Mouse (Mus musculus) embryo, embryonic 10.5 days (tissue): Measurements from ENCODE around the gene Exoc3l4.

Experiments used
- DNase-seq: peaks from one replicate; pipeline ENCODE4 v3.0.0-alpha.2; 2015; ENCODE audit warnings: low spot score

The Exoc3l4 gene

GRCm38 (mm10) chr12:111434164-111434744 lies 17.4 kb downstream of the Exoc3l4 start:
- no peak for DNase-seq

GRCm38 (mm10) chr12:111434745-111435327 lies 18.0 kb downstream of the Exoc3l4 start:
- DNase-seq: no peak

GRCm38 (mm10) chr12:111436170-111436569 lies 19.4 kb downstream of the Exoc3l4 start:
- no peak for DNase-seq

DNA sequence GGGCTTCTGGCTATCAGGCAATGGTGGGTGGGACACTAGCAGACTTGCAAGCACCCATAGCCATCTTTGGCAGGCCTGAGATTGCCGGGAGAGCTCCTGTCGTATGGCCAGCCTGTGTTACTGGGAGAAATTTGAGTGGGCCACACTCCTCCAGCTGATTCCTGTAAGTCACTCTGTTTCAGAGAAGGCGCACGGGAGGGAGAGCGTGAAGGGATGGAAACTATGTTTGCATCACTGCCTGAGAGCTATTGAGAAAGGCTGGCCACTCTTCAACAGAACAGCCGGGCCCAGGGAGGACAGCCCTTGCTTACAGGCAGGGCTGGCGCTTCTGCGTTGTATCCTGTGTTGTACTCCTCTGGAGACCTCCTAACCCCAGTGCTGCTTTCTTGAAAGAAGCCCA lies 19.8 kb downstream of the Exoc3l4 start:
- no peak for DNase-seq

DNA sequence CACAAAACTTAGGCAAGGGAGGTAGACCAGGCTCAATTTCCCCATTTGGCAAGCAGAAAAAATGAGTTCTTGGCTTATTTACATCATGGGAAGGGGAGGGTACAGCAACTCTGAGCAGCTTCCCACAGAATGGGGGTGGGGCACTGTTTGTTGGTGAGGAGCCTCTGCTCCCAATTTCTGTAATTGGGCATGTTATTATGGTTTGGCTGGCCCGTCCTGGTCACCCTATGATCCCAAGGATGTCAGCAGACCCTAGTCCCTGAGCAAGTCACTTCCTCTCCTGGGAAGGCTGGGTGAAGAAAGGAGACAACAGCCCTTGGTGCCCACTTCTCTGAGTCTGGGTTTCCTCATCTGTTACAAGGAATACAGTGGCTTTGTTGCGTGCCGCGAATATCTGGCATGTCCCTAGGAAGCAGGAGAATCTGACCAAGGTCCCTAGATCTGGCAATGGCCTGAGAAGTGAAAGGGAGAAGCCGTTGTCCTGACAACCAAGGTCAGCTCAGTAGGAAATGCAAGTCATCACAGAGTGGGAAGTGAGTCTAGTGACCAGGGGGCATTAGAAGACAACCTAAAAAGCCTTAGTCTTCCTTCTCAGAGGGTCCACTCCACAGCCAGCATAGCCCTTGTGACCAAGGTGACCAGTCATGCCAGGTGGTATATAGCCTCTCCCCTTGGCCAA lies 20.5 kb downstream of the Exoc3l4 start:
- DNase-seq: no peak

- DNase-seq: no peak
Observed at GRCm38 (mm10) chr12:111438850-111439249, 22.0 kb downstream of the Exoc3l4 start.

GRCm38 (mm10) chr12:111440701-111441373 lies 24.0 kb downstream of the Exoc3l4 start:
- DNase-seq: no peak

GRCm38 (mm10) chr12:111441523-111441922 lies 24.7 kb downstream of the Exoc3l4 start:
- DNase-seq: no peak

- DNase-seq: peak; percentile 88
Observed at GRCm38 (mm10) chr12:111442309-111443010, 25.6 kb downstream of the Exoc3l4 start, which contains the start of gene Tnfaip2. TSS of gene Tnfaip2 (plus strand) at chr12:111442469.

GRCm38 (mm10) chr12:111443011-111443870 lies 26.4 kb downstream of the Exoc3l4 start:
- no peak for DNase-seq

DNA sequence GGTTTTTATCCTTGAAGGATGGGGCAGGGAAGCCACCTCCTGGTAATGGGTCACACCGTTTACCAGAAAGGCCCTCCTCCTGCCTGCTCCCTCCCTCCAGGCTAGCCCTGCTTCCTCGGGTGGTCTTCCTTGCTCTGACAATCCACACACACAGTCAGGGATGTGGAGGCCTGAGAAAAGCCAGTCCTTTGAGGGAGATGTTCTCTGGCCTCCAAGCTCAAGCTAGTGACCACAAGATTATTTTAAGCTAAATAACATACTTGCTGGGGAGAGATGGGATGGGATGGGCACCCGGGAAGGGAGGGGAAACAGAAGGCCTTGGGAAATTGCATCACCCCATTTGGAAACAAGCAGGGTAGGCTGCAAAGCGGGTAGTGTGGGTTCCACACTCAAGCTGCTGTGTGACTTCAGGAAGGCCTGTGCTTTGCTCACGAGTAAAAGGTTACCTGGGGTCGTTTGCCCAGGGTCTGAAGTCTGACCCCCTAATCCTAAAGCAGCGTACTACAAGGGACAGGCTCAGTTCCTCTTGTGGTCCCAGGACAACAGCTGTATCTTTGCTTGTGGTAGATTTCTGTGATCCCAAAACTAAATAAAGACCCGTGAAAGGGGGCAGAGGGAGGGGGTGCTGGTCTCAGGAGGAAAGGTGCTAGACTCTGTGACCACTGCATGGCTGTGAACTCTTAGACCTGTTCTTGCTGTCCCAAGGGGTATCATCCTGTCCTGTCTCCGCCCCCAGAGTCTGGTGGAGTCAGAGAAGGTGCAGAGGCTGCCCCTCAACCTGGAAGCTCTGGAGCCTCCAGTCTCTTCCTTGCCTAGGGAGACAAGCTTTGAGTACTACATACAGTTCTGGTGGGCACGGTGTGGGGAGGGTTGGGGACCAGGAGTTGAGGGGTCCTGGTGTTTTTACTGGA lies 27.4 kb downstream of the Exoc3l4 start:
- DNase-seq: no peak

DNA sequence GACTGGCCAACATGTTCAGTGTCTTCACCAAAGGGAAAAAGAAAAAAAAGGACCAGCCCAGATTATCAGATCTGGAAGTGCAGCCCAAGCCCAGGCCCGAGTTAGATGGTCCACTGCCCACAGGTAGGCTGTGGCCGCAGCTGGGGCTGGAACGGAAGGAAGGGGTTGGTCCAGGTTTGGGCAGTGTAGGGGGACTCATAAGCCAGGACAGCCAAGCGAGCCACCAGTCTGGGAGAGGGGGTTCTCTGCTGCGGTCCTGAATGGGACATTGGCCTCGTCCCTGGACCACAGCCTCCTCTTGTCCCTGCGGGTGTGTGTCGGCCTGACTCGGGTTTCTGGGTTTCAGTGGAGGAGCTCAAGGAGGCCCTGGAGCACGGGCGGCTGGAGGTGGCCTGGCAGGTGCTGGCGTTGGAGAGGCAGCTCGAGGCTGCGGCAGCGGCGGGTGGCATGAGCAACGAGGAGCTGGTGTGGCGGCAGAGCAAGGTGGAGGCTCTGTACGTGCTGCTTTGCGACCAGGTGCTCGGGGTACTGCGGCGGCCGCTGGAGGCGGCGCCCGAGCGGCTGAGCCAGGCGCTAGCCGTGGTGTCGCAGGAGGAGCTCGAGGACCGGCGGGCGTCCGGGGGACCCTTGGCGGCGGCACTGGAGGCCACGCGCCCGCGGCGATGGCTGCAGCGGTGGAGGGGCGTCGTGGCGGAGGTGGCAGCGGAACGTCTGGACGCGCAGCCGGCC lies 28.5 kb downstream of the Exoc3l4 start:
- no peak for DNase-seq

DNA sequence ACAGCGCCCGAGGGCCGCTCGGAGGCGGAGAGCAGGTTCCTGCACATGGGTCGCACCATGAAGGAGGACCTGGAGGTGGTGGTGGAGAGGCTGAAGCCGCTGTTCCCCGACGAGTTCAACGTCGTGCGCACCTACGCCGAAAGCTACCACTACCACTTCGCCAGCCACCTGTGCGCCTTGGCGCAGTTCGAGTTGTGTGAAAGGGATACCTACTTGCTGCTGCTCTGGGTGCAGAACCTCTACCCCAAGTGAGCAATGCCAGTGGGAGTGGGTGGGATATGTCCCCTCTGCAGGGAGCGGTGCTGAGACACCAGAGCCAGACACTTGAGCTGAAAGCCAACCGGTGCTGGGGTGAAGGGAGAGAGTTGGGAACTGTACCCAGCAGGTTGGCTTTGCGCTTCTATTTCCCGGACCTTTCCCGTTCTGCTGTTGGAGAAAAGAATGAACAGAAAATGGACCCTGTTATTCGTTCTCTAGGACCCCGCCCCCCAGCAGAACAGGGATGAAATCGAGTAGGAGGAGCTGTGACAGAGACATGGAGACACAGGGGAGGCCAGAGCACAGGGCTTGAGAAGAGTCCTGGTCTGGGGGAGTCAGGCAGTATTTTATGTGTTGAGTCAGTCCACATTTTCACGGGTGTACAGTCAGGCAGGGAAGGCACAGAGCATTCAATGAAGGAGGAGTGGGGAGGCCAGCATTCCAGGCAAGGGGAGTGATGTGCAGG lies 29.2 kb downstream of the Exoc3l4 start:
- DNase-seq: no peak

- DNase-seq: no peak
Observed at GRCm38 (mm10) chr12:111446745-111447144, 29.9 kb downstream of the Exoc3l4 start.

DNA sequence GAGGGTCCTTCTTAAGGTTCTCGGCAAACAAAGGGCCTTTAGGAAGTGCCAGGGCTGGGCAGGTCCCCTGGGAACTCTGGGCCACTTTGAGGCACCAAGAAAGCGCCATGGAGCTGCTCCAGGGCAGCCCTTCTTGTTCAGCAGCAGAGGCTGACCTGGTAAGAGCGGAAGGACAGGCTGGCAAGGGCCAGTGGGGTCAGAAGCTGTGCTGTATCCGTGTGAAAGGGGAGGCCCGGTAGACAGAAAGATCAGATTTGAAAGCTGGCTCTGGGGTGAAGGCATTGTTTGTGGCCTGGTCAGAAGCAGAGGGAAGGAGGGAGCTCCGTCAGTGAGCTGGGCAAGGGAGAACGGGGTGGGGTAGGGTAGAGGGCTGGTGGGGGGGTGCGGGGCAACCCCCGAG lies 30.5 kb downstream of the Exoc3l4 start:
- DNase-seq: peak; percentile 14

GRCm38 (mm10) chr12:111447898-111448760 lies 31.3 kb downstream of the Exoc3l4 start:
- DNase-seq: no peak

GRCm38 (mm10) chr12:111448931-111449705 lies 32.3 kb downstream of the Exoc3l4 start:
- DNase-seq: no peak
